ENCODE assay signal across 16 mouse cellular contexts in the genomic region with DNA sequence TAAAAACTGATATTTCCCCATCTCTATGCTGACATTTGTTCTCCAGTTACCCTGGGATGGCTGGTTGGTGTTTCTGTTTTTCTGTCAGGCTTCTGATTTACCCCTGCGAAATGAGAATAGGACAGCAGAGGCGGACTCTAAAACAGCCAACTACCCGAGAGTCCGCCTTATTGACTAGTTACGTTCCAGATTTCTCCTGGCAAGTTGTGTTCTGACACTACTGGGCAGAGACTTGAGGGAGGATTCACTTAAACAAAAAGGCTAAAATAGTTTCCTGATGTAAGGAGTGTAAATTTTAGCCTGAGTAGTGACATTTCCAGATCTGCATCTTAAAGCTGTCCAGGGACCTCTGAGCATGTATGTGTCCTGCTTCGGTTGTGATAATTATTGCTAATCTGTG.
"Had no signal": no experiment of that assay in that cellular context is flagged by ENCODE, and none has a peak within 500 bp of the region (broad histone marks: within the 10 kb centered on the region; RNA-seq: fewer than 3 reads in every experiment).

No protein-coding gene starts in this region.

- H3K36me3 ChIP-seq: neural tube, embryonic 12.5 days; stomach, embryonic 15.5 days had no signal

- H3K27ac ChIP-seq: neural tube, embryonic 12.5 days; neural tube, embryonic 13.5 days; stomach, embryonic 15.5 days; stomach, postnatal 0 days had no signal

- H3K27me3 ChIP-seq: neural tube, embryonic 12.5 days; neural tube, embryonic 13.5 days; stomach, embryonic 15.5 days had no signal

- H3K9ac ChIP-seq: neural tube, embryonic 12.5 days; neural tube, embryonic 13.5 days; stomach, embryonic 15.5 days had no signal

- H3K4me2 ChIP-seq: neural tube, embryonic 12.5 days; neural tube, embryonic 13.5 days; stomach, embryonic 15.5 days had no signal

- H3K4me3 ChIP-seq: neural tube, embryonic 12.5 days; neural tube, embryonic 13.5 days; stomach, embryonic 15.5 days had no signal

- DNase-seq: retina, postnatal 1 day; right cerebral cortex, adult 18-20 months; right cerebral cortex, postnatal 14 days; right cerebral cortex, postnatal 25 days; right cerebral cortex, postnatal 4 days; spleen, adult 18-20 months; thymus, adult 18-20 months; thymus, adult 2 months; thymus, postnatal 14 days; thymus, postnatal 25 days; thymus, postnatal 36 days; thymus, postnatal 4 days had no signal

- H3K9me3 ChIP-seq: neural tube, embryonic 12.5 days; neural tube, embryonic 13.5 days; stomach, embryonic 15.5 days had no signal

- H3K4me1 ChIP-seq: stomach, embryonic 15.5 days had no signal
